Mouse (Mus musculus): ENCODE measurements at regions not wholly inside any gene's neighbourhood (a gene's known extent, or its start where the extent isn't known, plus 50 kb on each side); places are given as distances from the start of the nearest gene placed in this dataset.

DNA sequence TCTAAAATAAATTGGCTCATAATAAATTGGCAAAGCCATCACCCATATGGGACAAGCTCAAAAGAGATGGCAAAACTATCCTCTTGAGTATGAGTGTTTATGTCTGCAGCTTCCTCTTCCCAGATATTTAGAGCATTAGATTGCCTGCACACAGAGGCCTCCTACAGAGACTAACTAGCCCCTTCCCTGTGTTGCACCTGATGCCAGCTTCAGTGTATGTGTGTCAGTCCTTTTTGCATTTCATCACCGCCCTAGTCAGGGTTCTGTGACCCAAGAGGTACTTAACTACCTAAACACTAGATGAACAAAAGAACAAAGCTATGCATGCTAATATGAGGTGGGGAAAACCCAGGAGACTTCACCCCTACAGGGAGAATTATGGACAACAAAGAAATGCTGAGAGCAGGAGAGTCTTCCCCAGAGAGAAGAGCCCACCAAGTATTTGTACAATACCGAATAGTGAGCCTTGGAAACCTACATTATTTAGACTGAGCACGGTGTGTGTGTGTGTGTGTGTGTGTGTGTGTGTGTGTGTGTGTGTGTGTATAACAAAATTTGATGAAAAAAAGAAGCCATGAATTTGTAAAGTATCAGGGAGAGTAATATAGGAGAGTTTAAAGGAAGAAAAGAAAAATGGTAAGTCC lies 62.5 kb downstream of the Speer2 start:
- Histone ChIP-seq H3K9me3 (ENCODE audit: low read depth, low read length) (no peaks in the 10 kb centered on the region), H3K9ac (no peak overlapping the region), H3K4me2 (no peak overlapping the region), H3K4me1 (ENCODE audit: insufficient read depth) (no peaks in the 10 kb centered on the region), H3K27ac (ENCODE audit: low read depth) (no peak overlapping the region), H3K4me3 (ENCODE audit: low read depth, low read length) (no peak overlapping the region), H3K27me3 (ENCODE audit: insufficient read depth, low read length) (no peaks in the 10 kb centered on the region), H3K36me3 (ENCODE audit: insufficient read depth) (no peaks in the 10 kb centered on the region)
- ATAC-seq (ENCODE audit: insufficient read depth) (no peak), DNase-seq (no peak)
- TF ChIP-seq CTCF (IDR thresholded peaks at IDR 0.05; ENCODE audit: low read depth) = no peak
- 71% methylated on average over 3 of the region's 3 CpGs for WGBS

GRCm38 (mm10) chr16:69796299-69796698 lies 67.2 kb downstream of the Speer2 start:
- H3K4me2 ChIP-seq = no peak overlapping the region
- H3K27ac ChIP-seq (ENCODE audit: low read depth) = no peak overlapping the region
- H3K9me3 ChIP-seq (ENCODE audit: low read depth, low read length) = no peaks in the 10 kb centered on the region
- TF ChIP-seq CTCF (IDR thresholded peaks at IDR 0.05; ENCODE audit: low read depth) = no peak
- no peaks in the 10 kb centered on the region for H3K4me1 ChIP-seq (ENCODE audit: insufficient read depth)
- DNase-seq (peak; percentile 3), ATAC-seq (ENCODE audit: insufficient read depth) (no peak)
- H3K36me3 ChIP-seq (ENCODE audit: insufficient read depth) = no peaks in the 10 kb centered on the region
- H3K9ac ChIP-seq = no peak overlapping the region
- WGBS = 53% methylated on average over 5 of the region's 5 CpGs
- no peak overlapping the region for H3K4me3 ChIP-seq (ENCODE audit: low read depth, low read length)
- H3K27me3 ChIP-seq (ENCODE audit: insufficient read depth, low read length) = no peaks in the 10 kb centered on the region

DNA sequence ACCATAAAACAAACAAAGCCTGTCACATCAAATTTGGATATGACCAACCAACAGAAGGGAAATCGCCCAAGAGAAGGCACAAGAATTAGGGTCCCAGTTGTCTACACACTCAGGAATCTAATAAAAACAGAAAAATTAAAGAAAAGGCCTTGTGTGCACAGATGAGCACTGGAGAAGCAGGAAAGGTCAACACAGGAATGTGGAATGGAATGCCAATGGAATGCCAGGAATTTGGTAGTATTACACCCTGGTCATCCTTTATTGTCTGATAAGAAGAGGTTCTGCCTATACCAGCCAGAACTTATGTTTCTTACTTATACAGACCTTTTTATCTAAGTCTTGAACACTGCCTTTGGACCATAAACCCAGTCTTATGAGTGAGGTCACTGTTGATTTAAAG lies 72.9 kb downstream of the Speer2 start:
- H3K4me1 ChIP-seq (ENCODE audit: insufficient read depth) = no peaks in the 10 kb centered on the region
- H3K9ac ChIP-seq = no peak overlapping the region
- no peak for TF ChIP-seq CTCF (IDR thresholded peaks at IDR 0.05; ENCODE audit: low read depth)
- DNase-seq (no peak), ATAC-seq (ENCODE audit: insufficient read depth) (no peak)
- WGBS = 71% methylated on average over 1 of the region's 1 CpGs
- H3K36me3 ChIP-seq (ENCODE audit: insufficient read depth) = no peaks in the 10 kb centered on the region
- no peaks in the 10 kb centered on the region for H3K27me3 ChIP-seq (ENCODE audit: insufficient read depth, low read length)
- no peak overlapping the region for H3K4me2 ChIP-seq
- H3K9me3 ChIP-seq (ENCODE audit: low read depth, low read length) = no peaks in the 10 kb centered on the region
- H3K4me3 ChIP-seq (ENCODE audit: low read depth, low read length) = no peak overlapping the region
- no peak overlapping the region for H3K27ac ChIP-seq (ENCODE audit: low read depth)

DNA sequence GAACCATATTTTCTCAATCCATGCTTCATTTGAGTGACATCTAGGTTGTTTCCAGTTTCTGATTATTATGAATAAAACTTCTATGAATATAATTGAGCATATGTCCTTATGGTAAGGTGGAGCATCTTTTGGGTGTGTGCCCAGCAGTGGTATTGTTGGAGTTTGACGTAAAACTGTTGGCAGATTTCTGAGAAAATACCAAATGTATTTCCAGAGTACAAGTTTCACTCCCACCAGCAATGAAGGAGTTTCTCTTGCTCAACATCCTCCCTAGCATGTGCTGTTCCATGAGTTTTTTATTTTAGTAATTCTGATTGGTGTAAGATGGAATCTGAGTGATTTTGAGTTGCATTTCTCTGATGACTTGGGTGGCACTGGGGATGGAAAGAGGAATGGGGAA lies 92.8 kb downstream of the Speer2 start:
- H3K9me3 ChIP-seq (ENCODE audit: low read depth, low read length) = no peaks in the 10 kb centered on the region
- H3K4me2 ChIP-seq = no peak overlapping the region
- no peaks in the 10 kb centered on the region for H3K4me1 ChIP-seq (ENCODE audit: insufficient read depth)
- DNase-seq (no peak), ATAC-seq (ENCODE audit: insufficient read depth) (no peak)
- TF ChIP-seq CTCF (IDR thresholded peaks at IDR 0.05; ENCODE audit: low read depth) = no peak
- no peak overlapping the region for H3K4me3 ChIP-seq (ENCODE audit: low read depth, low read length)
- H3K36me3 ChIP-seq (ENCODE audit: insufficient read depth) = no peaks in the 10 kb centered on the region
- no peaks in the 10 kb centered on the region for H3K27me3 ChIP-seq (ENCODE audit: insufficient read depth, low read length)
- no peak overlapping the region for H3K9ac ChIP-seq
- 89% methylated on average over 1 of the region's 1 CpGs for WGBS
- H3K27ac ChIP-seq (ENCODE audit: low read depth) = no peak overlapping the region
